Mouse (Mus musculus): Measurements from ENCODE around the gene Kdm6b.

Gene Kdm6b

GRCm38 (mm10) chr11:69386758-69387157 is 26.7 kb downstream of the Kdm6b start:
- no peak for DNase-seq

DNA sequence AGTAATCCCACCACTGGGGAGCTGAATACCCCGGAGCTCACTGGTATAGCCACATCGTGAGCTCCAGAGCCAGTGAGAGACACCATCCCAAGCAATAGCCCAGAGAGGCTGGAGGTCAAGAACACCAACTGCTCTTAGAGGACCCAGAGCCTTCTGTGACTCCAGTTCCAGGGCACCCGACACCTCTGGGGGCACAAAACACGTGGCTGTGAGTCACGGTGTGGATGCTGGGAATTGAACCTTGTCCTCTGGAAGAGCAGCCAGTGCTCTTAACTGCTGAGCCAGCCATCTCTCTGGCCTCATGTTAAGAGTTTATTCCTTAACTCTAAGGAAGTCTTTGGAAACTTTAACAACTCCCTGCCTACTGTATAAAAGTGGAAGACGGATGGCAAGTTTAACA is 28.5 kb downstream of the Kdm6b start:
- peak; percentile 93 for DNase-seq

DNA sequence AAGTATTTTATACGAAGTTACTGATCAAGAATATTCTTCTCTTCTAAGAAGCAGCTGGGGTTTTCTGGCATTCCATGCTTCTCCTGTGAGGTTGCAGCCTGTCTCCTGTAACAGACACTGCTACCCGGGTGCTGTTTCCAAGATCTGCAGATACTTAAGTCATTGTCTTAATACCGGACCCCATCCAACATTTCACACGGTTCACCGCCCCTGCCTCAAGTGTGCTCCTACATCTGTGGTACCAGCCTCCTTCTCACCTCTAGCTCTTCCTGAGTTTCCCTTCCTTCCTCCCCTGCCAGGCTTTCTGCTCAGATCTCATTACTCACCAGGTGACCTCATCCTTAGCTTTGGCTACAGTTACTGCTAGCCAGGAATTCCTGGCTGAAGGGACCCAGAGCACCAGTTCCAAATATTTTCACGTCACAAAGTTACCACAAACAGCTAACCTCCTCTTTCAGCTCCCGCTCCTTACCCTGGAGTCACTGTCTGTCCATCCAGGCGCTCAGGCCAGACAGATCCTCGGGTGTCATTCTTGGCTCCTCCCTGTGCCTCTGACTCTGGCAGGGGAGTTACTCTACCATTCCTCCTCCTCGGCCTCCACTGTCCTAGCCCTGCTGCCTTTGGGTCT is 30.9 kb downstream of the Kdm6b start:
- no peak for DNase-seq

DNA sequence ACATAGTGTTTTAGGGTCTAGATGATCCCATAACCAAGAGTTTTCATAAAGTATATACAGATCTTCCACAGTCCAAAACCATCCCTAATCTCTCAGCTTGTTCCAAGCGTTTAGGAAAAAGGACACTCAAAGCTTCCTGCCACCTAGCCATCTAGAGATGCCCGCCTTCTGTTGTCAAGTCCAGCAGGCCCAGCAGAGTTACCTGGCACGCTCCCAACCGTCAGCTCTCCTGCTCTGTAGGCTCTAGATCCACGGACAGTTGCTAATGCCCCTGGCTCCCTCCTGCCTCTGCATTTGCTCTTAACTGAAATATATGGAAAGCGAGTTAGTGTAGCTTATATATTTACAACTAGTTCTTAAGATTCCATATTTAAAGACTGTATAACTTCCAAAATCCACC is 32.1 kb downstream of the Kdm6b start:
- no peak for DNase-seq

DNA sequence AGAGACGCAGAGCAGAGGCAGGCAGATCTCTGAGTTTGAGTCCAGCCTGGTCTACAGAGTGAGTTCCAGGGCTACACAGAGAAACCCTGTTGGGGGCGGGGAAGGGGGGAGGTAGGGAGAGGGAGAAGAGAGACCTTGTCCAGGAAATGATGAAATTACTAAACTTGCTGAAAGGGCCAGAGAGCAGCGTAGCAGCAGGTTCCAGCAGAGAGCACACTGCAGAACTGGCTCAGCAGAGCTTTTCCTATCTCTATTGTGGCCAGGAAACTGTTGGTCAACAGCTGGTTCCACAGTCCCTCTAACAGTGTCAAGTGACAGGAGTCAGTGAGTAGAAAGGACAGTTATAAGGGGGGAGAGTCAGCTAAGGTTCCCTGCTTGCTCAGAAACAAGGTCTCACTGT is 33.9 kb downstream of the Kdm6b start:
- DNase-seq, result no peak

DNA sequence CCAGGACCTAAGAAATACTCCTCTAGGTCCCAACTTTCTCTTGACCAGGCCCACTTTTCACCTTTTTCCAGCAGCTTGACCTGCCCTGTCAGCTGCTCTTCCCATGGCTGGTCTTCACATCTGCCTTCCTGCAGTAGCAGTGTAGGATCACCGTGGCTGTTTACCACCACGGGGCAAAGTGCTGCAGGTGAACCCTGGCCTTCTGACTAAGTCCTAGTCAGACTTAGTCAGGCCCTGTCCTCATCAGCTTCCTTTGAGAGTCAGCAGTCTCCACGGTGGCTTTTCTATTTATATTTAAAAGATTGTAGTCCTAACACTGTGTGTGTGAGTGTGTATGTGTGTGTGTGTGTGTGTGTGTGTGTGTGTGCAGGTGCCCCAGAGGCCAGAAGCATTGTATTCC is 35.7 kb downstream of the Kdm6b start:
- DNase-seq, result peak; percentile 87

GRCm38 (mm10) chr11:69375646-69376045 is 37.8 kb downstream of the Kdm6b start:
- no peak for DNase-seq

GRCm38 (mm10) chr11:69373223-69373965 is 40.1 kb downstream of the Kdm6b start:
- no peak for DNase-seq

- no peak for DNase-seq
Measured at GRCm38 (mm10) chr11:69372780-69373170, 40.7 kb downstream of the Kdm6b start.

DNA sequence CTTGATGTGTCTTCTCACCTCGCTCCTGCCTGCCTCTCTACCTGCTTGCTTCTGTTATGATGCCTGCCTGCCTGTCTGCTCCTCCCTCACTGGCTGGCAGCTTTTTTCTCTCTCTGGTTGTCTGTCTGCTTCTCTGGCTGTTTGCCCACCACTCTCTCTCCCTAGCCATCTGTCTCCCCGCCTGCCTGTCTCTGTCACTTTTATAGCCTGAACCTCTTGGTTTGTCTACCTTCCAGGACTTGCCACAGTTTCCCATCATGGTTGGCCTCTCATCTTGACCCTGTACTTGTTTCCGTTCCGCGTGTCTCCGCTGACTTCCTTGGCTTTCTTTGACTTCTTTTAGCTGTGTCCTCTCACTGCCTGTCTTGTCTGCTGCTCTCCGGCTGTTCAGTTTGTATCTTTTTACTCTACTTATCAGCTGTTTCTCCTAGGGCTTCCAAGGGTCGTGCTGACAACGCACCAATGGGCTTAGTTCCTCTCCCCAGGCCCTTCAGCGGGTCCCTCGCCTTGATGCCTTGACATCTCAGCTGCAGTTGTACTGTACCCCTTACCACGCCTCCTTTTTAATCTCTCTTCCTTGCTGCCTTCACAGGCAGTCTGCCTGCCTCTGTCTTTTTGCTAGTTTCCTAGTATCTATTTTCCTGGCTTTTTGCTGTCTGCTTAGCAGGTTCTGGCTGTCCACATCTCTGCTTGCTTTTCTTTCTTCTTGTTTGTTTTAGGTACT is 41.3 kb downstream of the Kdm6b start:
- DNase-seq, result no peak

DNA sequence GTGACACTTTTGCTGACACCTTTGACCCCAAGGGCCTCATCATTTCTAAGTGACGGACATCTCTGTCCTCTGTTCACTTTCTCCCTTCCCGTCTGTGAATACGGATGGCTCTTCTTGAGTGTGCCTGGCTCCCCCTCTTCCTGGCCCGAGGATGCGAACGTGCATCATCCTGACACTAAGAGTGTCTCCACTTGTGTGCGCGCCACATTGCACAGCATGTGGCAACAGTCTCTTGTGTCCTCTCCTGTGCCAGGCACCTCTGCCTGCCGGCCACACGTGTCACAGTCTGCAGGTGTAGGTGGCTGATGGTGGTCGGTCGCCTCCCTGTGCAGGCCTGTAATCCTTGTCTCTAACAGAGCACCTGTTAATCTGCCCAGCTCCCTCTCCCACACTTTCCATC is 41.9 kb downstream of the Kdm6b start:
- no peak for DNase-seq

GRCm38 (mm10) chr11:69370817-69371215 is 42.7 kb downstream of the Kdm6b start:
- DNase-seq, result no peak

DNA sequence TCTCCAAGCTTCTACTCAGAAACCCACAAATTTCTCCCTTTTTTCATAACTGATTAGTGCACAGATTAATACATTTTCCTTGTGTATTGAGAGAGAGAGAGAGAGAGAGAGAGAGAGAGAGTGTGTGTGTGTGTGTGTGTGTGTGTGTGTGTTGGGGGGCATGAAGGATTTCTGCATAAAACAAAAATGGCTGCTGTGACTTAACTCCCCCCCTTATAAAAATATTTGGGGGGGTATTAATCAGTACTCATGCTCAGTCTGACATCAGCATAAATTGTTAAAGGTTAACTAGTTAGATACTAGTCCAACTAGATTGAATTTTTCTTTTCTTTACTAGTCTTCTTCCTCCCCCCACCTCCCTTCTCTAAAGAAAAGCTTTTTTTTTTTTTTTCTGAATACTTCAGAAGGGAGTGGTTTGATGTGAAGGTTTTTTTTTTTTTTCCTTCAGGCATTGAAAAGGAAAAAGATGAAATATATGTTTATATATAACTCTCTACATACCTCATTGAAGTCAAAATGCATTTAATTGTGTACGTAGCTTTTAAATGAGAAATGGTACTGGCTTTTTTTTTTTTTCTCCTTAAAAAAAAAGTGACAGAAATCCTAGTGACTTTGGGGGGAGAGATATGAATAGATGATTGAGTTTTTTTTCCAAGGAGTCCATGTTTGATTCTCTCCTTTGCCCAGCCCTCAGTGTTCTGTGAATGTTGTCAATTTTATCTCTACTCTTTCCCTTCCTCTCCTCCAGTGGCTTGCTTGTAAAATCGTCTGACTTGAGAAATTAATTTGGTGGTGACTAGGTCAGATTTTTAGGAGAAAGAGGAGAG is 43.3 kb downstream of the Kdm6b start:
- DNase-seq, result no peak

DNA sequence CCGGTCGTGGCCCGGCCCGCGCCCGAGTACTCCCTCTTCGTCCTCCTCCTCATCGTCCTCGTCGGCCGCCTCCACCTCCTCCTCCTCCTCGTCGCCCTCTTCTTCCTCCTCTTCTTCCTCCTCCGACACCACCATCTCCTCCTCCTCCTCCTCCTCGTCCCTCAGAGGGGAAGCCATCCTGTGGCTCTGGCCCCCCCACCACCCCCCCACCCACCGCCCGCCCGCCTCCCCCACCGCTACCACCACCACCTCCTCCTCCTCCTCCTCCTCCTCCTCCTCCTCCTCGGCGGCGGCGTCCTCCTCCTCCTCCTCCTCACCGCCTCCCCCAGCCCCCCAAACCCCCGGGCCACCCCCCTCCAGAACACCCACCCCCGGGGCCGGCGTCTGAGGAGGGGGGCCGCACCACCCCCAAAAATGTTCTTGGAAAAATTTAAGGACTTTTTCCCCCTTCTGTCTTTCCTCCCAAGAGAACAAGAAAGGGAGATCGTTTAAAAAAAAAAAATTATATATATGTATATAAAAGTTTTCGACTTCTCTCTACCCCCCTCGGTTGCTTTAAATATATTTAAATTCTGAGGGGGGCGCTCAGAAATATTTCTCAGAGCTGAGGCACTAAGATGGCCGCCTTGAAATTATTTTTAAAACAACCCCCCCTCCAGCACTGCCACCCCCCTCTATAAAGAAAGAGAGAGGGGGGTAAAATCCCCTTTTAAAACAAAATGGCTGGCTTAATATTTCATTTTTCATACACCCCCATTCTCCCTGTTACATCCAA is 44.1 kb downstream of the Kdm6b start, which contains the start of gene Chd3:
Gene Chd3 (minus strand): TSS at position 192 of the 775 bp plus-strand sequence.
- DNase-seq, result no peak

GRCm38 (mm10) chr11:69368356-69369214 is 44.9 kb downstream of the Kdm6b start:
- no peak for DNase-seq

DNA sequence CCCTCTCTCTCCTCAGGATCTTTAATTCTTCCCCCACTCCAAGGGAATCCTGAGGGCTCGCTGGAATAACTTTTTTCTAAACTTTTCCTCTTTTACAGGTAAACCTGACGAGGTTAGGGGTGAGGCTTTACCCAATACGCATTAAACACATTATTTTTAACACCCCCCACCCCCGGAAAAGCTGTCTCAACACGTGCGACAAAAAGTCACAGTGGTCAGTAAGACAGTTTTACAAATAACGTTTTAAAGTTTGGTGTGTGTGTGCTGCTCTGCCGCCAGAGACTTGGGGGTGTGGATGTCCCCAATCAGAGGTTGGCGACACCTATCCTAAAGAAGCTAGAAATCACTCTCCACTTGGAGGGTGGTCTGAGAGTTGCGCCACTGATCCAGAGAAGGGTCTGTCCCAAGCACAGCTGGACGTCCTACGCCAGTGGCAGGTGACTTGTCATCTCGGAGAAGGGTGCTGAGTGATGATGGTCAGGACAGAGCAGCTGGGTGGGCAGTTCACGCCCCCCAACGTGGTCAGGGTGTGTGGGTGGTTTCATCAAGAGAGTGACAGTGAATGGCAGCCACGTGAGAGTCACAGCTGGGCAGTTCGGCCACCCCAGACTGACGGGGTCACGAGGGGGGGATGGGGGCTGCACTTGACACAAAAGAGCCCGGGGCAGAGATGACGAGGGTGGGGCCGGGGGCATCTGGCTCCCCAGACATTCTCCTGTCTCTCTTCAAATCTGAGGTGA is 45.7 kb downstream of the Kdm6b start:
- peak; percentile 65 for DNase-seq

- no peak for DNase-seq
Measured at GRCm38 (mm10) chr11:69366855-69367615, 46.4 kb downstream of the Kdm6b start.

DNA sequence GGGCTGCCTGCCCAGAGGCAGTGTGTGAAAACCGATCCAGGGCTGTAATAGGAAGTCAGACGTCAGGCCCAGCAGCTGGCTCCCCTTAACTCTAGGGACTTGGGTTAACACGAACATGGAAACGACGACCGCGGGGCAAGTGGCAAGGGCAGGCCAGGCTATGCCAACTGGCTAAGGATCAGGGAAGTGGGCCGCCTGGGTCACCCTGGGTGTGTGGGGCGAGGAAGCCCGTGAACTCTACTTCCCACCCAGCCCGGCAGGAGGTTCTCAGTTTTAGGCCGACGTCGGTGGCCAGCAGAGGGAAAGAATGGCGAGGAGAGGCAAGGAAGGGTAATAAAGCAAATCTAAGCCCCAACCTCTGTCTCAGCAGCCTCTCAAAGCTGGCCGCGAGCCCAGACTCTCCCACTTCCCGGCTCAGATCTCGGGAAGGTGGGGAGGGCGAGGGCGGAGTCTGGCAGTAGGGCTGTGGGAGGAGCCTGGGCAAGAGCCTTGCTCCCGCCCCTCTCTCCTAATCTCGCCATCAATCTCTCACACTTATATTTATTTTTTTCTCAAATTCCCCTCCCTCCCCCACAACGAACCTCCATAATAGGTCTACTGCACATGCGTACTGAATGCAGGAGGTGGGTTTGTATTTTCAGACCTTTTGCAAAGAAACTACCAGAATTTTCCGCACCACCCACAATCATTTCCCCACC is 47.2 kb downstream of the Kdm6b start:
- peak; percentile 96 for DNase-seq

DNA sequence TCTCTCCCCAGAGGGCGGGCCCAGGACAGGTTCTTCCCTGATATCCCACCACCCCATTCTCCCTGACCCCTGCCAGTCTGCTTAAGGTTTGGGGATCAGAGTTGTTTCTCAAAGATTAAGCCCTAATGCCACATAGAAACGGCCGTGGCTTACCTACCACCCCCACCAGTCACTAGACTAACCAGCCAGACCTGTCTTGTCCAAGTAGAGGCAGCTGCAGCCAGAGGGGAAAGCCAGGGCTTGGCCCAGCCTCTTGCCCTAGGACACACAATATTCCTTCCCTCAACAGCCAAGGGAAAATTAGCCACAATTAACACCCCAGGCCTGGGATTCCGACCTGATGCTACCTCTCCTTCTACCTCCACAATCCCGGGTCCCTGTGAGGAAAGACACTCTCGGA is 47.8 kb downstream of the Kdm6b start:
- no peak for DNase-seq
